Mouse (Mus musculus) heart, embryonic 12.5 days (tissue): ENCODE data around the gene Rybp. TPM values are rescaled to one million over a fixed set of nuclear protein-coding genes. Genes with fewer than 3 reads are reported as not detected.

ENCODE experiments used
- ATAC-seq: fragments of 200-750 bp; cut with Nextera tagmentation; 2 replicates; pipeline ENCODE4 v1.8.0; 2017; ENCODE audit warnings: moderate TSS enrichment, moderate library complexity; ENCODE audit not compliant: insufficient number of reproducible peaks, low FRiP score
- H3K27ac ChIP-seq: fragments of 300-500 bp; sonication (generic); 2 replicates; pipeline ENCODE4 v1.5.1; 2016; ENCODE audit warnings: mild to moderate bottlenecking, moderate library complexity; ENCODE audit not compliant: poor library complexity, severe bottlenecking
- H3K27me3 ChIP-seq: fragments of 300-500 bp; sonication (generic); replicated peaks from 2 replicates; pipeline ENCODE4 v1.6.1; 2016; ENCODE audit warnings: mild to moderate bottlenecking, moderate library complexity
- H3K36me3 ChIP-seq: fragments of 300-500 bp; sonication (generic); 2 replicates; pipeline ENCODE4 v1.6.1; 2016; ENCODE audit warnings: mild to moderate bottlenecking, moderate library complexity
- H3K4me1 ChIP-seq: fragments of 300-500 bp; sonication (generic); replicated peaks from 2 replicates; pipeline ENCODE4 v1.6.1; 2016; ENCODE audit warnings: mild to moderate bottlenecking
- H3K4me2 ChIP-seq: fragments of 300-500 bp; sonication (generic); 2 replicates; pipeline ENCODE4 v1.6.1; 2016; ENCODE audit warnings: mild to moderate bottlenecking, moderate library complexity
- H3K4me3 ChIP-seq: fragments of 300-500 bp; sonication (generic); 2 replicates; pipeline ENCODE4 v1.5.1; 2016; ENCODE audit warnings: mild to moderate bottlenecking
- H3K9ac ChIP-seq: fragments of 300-500 bp; sonication (generic); 2 replicates; pipeline ENCODE4 v1.6.1; 2016; ENCODE audit warnings: mild to moderate bottlenecking, moderate library complexity
- H3K9me3 ChIP-seq: fragments of 300-500 bp; sonication (generic); replicated peaks from 2 replicates; pipeline ENCODE4 v1.6.1; 2016; ENCODE audit warnings: mild to moderate bottlenecking, moderate library complexity
- WGBS: fragments of 180-500 bp; shearing (Covaris S2); methylation state at CpG from one replicate; pipeline ENCODE4 v1.1.7; 2016; 5-methylcytosine and 5-hydroxymethylcytosine counted together
- polyA plus RNA-seq: library from polyadenylated mRNA; unstranded; fragments of >200 nt; fragmentation: Nextera tagmentation; extraction: Ambion mirVana; gene quantifications from 2 replicates; pipeline ENCODE4 v1.2.1, GENCODE M21; 2016

Gene Rybp
- polyA plus RNA-seq: 17.1 and 18.0 TPM in 2 replicates

- peak; percentile 97 for ATAC-seq
- peaks cover 13% of the 10 kb centered on the region; the same call in 1 of the 2 replicates for H3K27me3 ChIP-seq
- H3K4me1 ChIP-seq: peaks cover 27% of the 10 kb centered on the region
- H3K27ac ChIP-seq: peak within 1 kb of the TSS; percentile 98
- WGBS: under 1% methylated on average over 103 of the region's 112 CpGs
- no peaks in the 10 kb centered on the region for H3K9me3 ChIP-seq
- H3K36me3 ChIP-seq: no peaks in the 10 kb centered on the region
- peak within 1 kb of the TSS; percentile 98 for H3K9ac ChIP-seq
- peak within 1 kb of the TSS; percentile 97 for H3K4me2 ChIP-seq
- peak within 1 kb of the TSS; percentile 97 for H3K4me3 ChIP-seq
Measured at GRCm38 (mm10) chr6:100287334-100288015, at the start of gene Rybp. Gene Rybp, minus strand, starts transcription at chr6:100287485.

- H3K36me3 ChIP-seq: no peaks in the 10 kb centered on the region
- peak overlapping the region; percentile 11; the same call in 1 of the 2 replicates for H3K4me3 ChIP-seq
- H3K27ac ChIP-seq: no peak overlapping the region
- H3K4me2 ChIP-seq: peak overlapping the region; percentile 63
- H3K9me3 ChIP-seq: 0 out of 2 replicates have a peak, but pooled peaks cover 3% of the 10 kb centered on the region
- peaks cover 48% of the 10 kb centered on the region for H3K27me3 ChIP-seq
- no peak overlapping the region for H3K9ac ChIP-seq
- H3K4me1 ChIP-seq: peaks cover 17% of the 10 kb centered on the region
- ATAC-seq: no peak
- WGBS: 14% methylated on average over 14 of the region's 14 CpGs
Measured at GRCm38 (mm10) chr6:100336591-100337148, 49.4 kb upstream of the Rybp start.

GRCm38 (mm10) chr6:100335506-100336144 is 48.3 kb upstream of the Rybp start:
- Histone ChIP-seq H3K9ac (0 out of 2 replicates have a peak overlapping the region, but pooled peaks have one; percentile 11), H3K4me3 (peak overlapping the region; percentile 29), H3K9me3 (0 out of 2 replicates have a peak, but pooled peaks cover 3% of the 10 kb centered on the region), H3K4me2 (peak overlapping the region; percentile 63), H3K4me1 (peaks cover 17% of the 10 kb centered on the region), H3K27me3 (peaks cover 51% of the 10 kb centered on the region), H3K27ac (no peak overlapping the region), H3K36me3 (no peaks in the 10 kb centered on the region)
- no peak for ATAC-seq
- 8% methylated on average over 18 of the region's 18 CpGs for WGBS

GRCm38 (mm10) chr6:100333745-100334144 is 46.5 kb upstream of the Rybp start:
- H3K27me3 ChIP-seq: peaks cover 46% of the 10 kb centered on the region
- H3K36me3 ChIP-seq: no peaks in the 10 kb centered on the region
- no peak overlapping the region for H3K4me3 ChIP-seq
- 0 out of 2 replicates have a peak, but pooled peaks cover 3% of the 10 kb centered on the region for H3K9me3 ChIP-seq
- H3K4me2 ChIP-seq: no peak overlapping the region
- no peak overlapping the region for H3K9ac ChIP-seq
- WGBS: 74% methylated on average over 7 of the region's 7 CpGs
- H3K27ac ChIP-seq: no peak overlapping the region
- no peak for ATAC-seq
- H3K4me1 ChIP-seq: peaks cover 17% of the 10 kb centered on the region

GRCm38 (mm10) chr6:100332479-100332878 is 45.2 kb upstream of the Rybp start:
- no peak overlapping the region for H3K4me2 ChIP-seq
- peaks cover 17% of the 10 kb centered on the region for H3K4me1 ChIP-seq
- no peak for ATAC-seq
- H3K36me3 ChIP-seq: no peaks in the 10 kb centered on the region
- no peak overlapping the region for H3K27ac ChIP-seq
- WGBS: 74% methylated on average over 4 of the region's 4 CpGs
- no peak overlapping the region for H3K9ac ChIP-seq
- H3K27me3 ChIP-seq: peaks cover 36% of the 10 kb centered on the region
- H3K9me3 ChIP-seq: 0 out of 2 replicates have a peak, but pooled peaks cover 3% of the 10 kb centered on the region
- no peak overlapping the region for H3K4me3 ChIP-seq

GRCm38 (mm10) chr6:100331582-100331981 is 44.3 kb upstream of the Rybp start:
- Histone ChIP-seq H3K9ac (no peak overlapping the region), H3K27me3 (peaks cover 30% of the 10 kb centered on the region), H3K27ac (no peak overlapping the region), H3K36me3 (no peaks in the 10 kb centered on the region), H3K4me3 (no peak overlapping the region), H3K9me3 (0 out of 2 replicates have a peak, but pooled peaks cover 3% of the 10 kb centered on the region), H3K4me1 (peaks cover 12% of the 10 kb centered on the region), H3K4me2 (no peak overlapping the region)
- 24% methylated on average over 8 of the region's 8 CpGs for WGBS
- peak; percentile 36; the same call in 1 of the 2 replicates for ATAC-seq

- Histone ChIP-seq H3K36me3 (no peaks in the 10 kb centered on the region), H3K9me3 (0 out of 2 replicates have a peak, but pooled peaks cover 3% of the 10 kb centered on the region), H3K4me1 (peaks cover 8% of the 10 kb centered on the region), H3K27me3 (peaks cover 26% of the 10 kb centered on the region), H3K9ac (no peak overlapping the region), H3K4me3 (no peak overlapping the region), H3K27ac (no peak overlapping the region), H3K4me2 (no peak overlapping the region)
- no peak for ATAC-seq
- WGBS: 66% methylated on average over 9 of the region's 9 CpGs
Measured at GRCm38 (mm10) chr6:100331055-100331454, 43.8 kb upstream of the Rybp start.

- Histone ChIP-seq H3K9ac (no peak overlapping the region), H3K36me3 (no peaks in the 10 kb centered on the region), H3K4me1 (no peaks in the 10 kb centered on the region), H3K4me2 (no peak overlapping the region), H3K27ac (no peak overlapping the region), H3K4me3 (no peak overlapping the region), H3K27me3 (peaks cover 21% of the 10 kb centered on the region), H3K9me3 (0 out of 2 replicates have a peak, but pooled peaks cover 1% of the 10 kb centered on the region)
- 64% methylated on average over 4 of the region's 4 CpGs for WGBS
- ATAC-seq: no peak
Measured at GRCm38 (mm10) chr6:100329542-100329941, 42.3 kb upstream of the Rybp start.

DNA sequence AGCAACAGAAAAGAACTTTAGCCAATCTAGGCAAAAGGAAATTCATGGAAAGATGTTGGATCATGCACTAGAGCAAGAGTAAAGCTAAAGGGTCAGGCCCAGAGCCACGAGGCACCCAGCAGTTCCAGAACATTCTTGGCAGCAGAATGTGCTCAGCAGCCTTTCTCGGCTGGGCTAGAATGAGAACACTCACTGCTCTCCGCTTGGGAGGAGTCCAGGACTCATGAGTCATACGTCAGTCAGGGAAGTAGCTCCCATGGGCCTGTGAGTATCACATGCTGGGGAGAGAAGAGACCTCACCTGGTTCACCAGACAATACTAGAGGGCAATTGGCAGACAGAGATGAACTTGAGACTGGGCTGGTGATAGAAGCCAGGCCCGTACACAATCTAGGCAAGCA is 39.8 kb upstream of the Rybp start:
- Histone ChIP-seq H3K9ac (no peak overlapping the region), H3K4me1 (no peaks in the 10 kb centered on the region), H3K4me3 (no peak overlapping the region), H3K9me3 (no peaks in the 10 kb centered on the region), H3K36me3 (no peaks in the 10 kb centered on the region), H3K4me2 (no peak overlapping the region), H3K27ac (no peak overlapping the region), H3K27me3 (peaks cover 16% of the 10 kb centered on the region)
- ATAC-seq: no peak
- 55% methylated on average over 5 of the region's 5 CpGs for WGBS

GRCm38 (mm10) chr6:100323756-100324430 is 36.6 kb upstream of the Rybp start:
- WGBS: 69% methylated on average over 10 of the region's 10 CpGs
- no peak overlapping the region for H3K4me2 ChIP-seq
- ATAC-seq: no peak

DNA sequence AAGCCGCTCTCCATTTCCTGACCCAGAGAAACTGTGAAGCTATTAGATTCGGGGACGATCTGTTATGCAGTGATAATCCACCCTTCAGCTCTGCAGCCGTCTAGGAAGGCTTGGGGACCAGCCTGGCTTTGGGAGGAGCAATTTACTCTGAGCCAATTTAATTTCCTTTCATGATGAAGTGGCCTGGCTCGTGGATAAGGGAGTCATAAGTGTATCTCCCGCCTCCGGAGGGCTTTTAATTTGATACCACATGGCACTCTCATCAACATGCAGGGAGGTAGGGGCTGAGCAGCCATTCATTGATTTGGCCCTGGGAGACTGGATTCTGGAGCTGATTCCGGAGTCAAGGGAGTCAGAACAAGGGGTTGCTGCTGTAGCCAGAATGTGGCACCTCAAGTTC is 35.3 kb upstream of the Rybp start:
- Histone ChIP-seq H3K4me2 (no peak overlapping the region), H3K27ac (no peak overlapping the region), H3K4me3 (no peak overlapping the region), H3K9me3 (no peaks in the 10 kb centered on the region), H3K4me1 (no peaks in the 10 kb centered on the region), H3K27me3 (peaks cover 25% of the 10 kb centered on the region), H3K9ac (no peak overlapping the region), H3K36me3 (no peaks in the 10 kb centered on the region)
- ATAC-seq: no peak
- WGBS: 38% methylated on average over 8 of the region's 8 CpGs

More at GRCm38 (mm10) chr6:100323756-100324430, 36.6 kb upstream of the Rybp start:
- Histone ChIP-seq H3K9me3 (no peaks in the 10 kb centered on the region), H3K27ac (no peak overlapping the region), H3K4me1 (no peaks in the 10 kb centered on the region), H3K27me3 (peaks cover 25% of the 10 kb centered on the region), H3K9ac (no peak overlapping the region), H3K4me3 (no peak overlapping the region), H3K36me3 (no peaks in the 10 kb centered on the region)
